Mouse (Mus musculus): Measurements from ENCODE around the gene Fam19a2. TPM values are rescaled to one million over a fixed set of nuclear protein-coding genes. Genes with fewer than 3 reads are reported as not detected.

Fam19a2 gene
- total and polyA plus RNA-seq, 2 experiments from 2014 or later: 70.8 to 146 TPM

DNA sequence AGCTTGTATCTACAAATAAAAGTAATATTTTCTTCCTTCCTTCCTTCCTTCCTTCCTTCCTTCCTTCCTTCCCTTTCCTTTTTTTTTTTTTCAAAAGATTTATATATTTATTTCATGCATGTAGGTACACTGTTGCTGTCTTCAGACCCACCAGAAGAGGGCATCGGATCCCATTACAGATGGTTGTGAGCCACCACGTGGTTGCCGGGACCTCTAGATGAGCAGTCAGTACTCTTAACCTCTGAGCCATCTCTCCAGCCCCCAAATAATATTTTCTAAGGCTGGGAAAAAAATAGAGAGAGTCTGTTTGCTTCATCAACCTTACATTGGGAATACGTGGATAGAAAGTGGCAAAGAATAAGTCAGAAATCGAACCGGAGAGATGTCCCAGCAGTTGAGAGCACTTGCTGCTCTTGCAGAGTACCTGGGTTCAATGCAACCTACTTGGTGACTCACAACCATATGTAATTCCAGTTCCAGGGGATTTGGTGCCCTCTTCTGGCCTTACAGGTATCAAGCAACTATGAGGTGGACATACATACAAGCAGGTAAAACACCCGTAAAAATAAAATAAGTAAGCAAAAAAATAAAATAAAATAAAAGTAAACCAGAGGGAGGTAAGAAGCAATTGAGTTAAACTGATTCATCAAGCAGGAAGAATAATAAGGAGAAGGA lies 8.0 kb upstream of the Fam19a2 start:
- H3K9me3 ChIP-seq (ENCODE audit: low read length): no peaks in the 10 kb centered on the region
- ATAC-seq (ENCODE audit: low FRiP score) (no peak), DNase-seq (ENCODE audit: low spot score) (no peak)
- no peak overlapping the region for H3K4me2 ChIP-seq (ENCODE audit: low read depth, low read length, poor library complexity, severe bottlenecking)
- H3K4me1 ChIP-seq (ENCODE audit: insufficient read depth, low read length): no peaks in the 10 kb centered on the region
- no peak overlapping the region for H3K4me3 ChIP-seq (ENCODE audit: low read depth, low read length)
- no peak overlapping the region for H3K27ac ChIP-seq (ENCODE audit: low read depth, low read length)
- no peaks in the 10 kb centered on the region for H3K36me3 ChIP-seq (ENCODE audit: insufficient read depth, low read length)
- H3K27me3 ChIP-seq (ENCODE audit: insufficient read depth, low read length): no peaks in the 10 kb centered on the region
- TF ChIP-seq CTCF (IDR thresholded peaks at IDR 0.05): no peak
- no peak overlapping the region for H3K9ac ChIP-seq (replicated peaks; ENCODE audit: low read length, poor library complexity, severe bottlenecking)
- 82% methylated on average over 7 of the region's 7 CpGs for WGBS

GRCm38 (mm10) chr10:123264461-123265191 lies 830 bp downstream of the Fam19a2 start:
- ATAC-seq (ENCODE audit: low FRiP score) (peak; percentile 59), DNase-seq (ENCODE audit: low spot score) (peak; percentile 67)
- TF ChIP-seq CTCF (IDR thresholded peaks at IDR 0.05): no peak
- Histone ChIP-seq H3K36me3 (ENCODE audit: insufficient read depth, low read length) (no peaks in the 10 kb centered on the region), H3K27me3 (ENCODE audit: insufficient read depth, low read length) (no peaks in the 10 kb centered on the region), H3K27ac (ENCODE audit: low read depth, low read length) (peak overlapping the region; percentile 69), H3K9ac (replicated peaks; ENCODE audit: low read length, poor library complexity, severe bottlenecking) (peak overlapping the region; percentile 59), H3K4me2 (ENCODE audit: low read depth, low read length, poor library complexity, severe bottlenecking) (peak overlapping the region; percentile 72), H3K9me3 (ENCODE audit: low read length) (no peaks in the 10 kb centered on the region), H3K4me1 (ENCODE audit: insufficient read depth, low read length) (no peaks in the 10 kb centered on the region; the same call in 1 of the 2 replicates), H3K4me3 (ENCODE audit: low read depth, low read length) (peak overlapping the region; percentile 72)
- under 1% methylated on average over 84 of the region's 84 CpGs for WGBS

DNA sequence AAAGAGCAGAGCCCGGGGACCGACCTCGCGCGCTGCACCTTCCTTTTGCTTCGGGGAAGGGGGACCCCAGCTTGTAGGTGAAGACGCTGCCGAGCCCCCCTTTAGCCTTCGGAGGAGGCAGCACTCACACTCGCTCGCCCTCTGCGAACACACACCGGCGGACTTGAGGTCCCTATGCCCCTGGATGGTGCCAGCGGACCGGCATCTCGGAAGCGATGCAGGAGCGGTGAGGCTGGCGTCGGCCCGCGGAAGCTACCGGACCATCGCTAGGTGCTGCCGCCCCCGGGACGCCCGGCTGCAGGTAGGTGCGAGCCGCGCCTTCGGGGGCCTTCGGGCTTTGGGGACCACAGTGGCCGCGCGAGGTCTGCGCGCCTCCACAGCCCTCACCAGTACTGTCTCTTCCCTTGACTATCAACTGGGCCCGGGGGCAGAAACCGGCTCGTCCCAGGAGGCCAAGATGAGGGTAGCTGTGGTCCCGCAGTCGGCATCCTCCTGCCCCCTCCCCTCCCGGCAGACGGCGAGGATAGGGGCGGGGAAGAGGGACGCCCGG lies 1.5 kb downstream of the Fam19a2 start:
- 1% methylated on average over 43 of the region's 50 CpGs for WGBS
- Histone ChIP-seq H3K9me3 (ENCODE audit: low read length) (no peaks in the 10 kb centered on the region), H3K27me3 (ENCODE audit: insufficient read depth, low read length) (no peaks in the 10 kb centered on the region), H3K36me3 (ENCODE audit: insufficient read depth, low read length) (no peaks in the 10 kb centered on the region), H3K27ac (ENCODE audit: low read depth, low read length) (peak overlapping the region; percentile 69), H3K4me2 (ENCODE audit: low read depth, low read length, poor library complexity, severe bottlenecking) (peak overlapping the region; percentile 72), H3K9ac (replicated peaks; ENCODE audit: low read length, poor library complexity, severe bottlenecking) (peak overlapping the region; percentile 59), H3K4me3 (ENCODE audit: low read depth, low read length) (peak overlapping the region; percentile 72), H3K4me1 (ENCODE audit: insufficient read depth, low read length) (no peaks in the 10 kb centered on the region; the same call in 1 of the 2 replicates)
- peak; percentile 9 for DNase-seq (ENCODE audit: low spot score)
- TF ChIP-seq CTCF (IDR thresholded peaks at IDR 0.05): no peak
- peak; percentile 52 for ATAC-seq (ENCODE audit: low FRiP score)

- H3K27me3 ChIP-seq (ENCODE audit: insufficient read depth, low read length): no peaks in the 10 kb centered on the region
- DNase-seq (ENCODE audit: low spot score): no peak
- ATAC-seq (ENCODE audit: low FRiP score): no peak
These were observed 4.8 kb downstream of the Fam19a2 start for GRCm38 (mm10) chr10:123268568-123268967.

DNA sequence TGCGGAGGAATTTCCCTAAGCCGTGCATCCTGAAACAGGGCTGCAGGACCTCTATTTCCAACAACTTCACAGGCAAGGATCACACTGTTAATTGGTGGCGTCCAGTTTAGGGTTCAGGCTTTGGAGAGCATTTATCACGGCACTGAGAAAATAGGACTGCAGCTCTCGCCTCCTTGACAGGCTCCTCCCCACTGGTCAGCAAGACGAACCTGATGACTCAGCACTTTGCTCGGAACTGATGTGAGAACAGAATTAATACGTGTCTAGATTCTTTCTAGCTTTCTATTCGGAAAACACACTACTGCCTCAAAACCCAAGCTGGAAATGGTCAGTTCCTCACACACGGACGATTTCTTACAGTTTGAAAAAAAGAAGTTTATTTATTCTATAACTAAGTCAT lies 10.8 kb downstream of the Fam19a2 start:
- Histone ChIP-seq H3K36me3 (ENCODE audit: insufficient read depth, low read length) (no peaks in the 10 kb centered on the region), H3K9me3 (ENCODE audit: low read length) (no peaks in the 10 kb centered on the region), H3K27me3 (ENCODE audit: insufficient read depth, low read length) (no peaks in the 10 kb centered on the region), H3K9ac (replicated peaks; ENCODE audit: low read length, poor library complexity, severe bottlenecking) (no peak overlapping the region), H3K27ac (ENCODE audit: low read depth, low read length) (no peak overlapping the region), H3K4me1 (ENCODE audit: insufficient read depth, low read length) (no peaks in the 10 kb centered on the region), H3K4me3 (ENCODE audit: low read depth, low read length) (no peak overlapping the region), H3K4me2 (ENCODE audit: low read depth, low read length, poor library complexity, severe bottlenecking) (no peak overlapping the region)
- no peak for TF ChIP-seq CTCF (IDR thresholded peaks at IDR 0.05)
- DNase-seq (ENCODE audit: low spot score) (no peak), ATAC-seq (ENCODE audit: low FRiP score) (no peak)
- 68% methylated on average over 11 of the region's 11 CpGs for WGBS

More at GRCm38 (mm10) chr10:123268568-123268967, 4.8 kb downstream of the Fam19a2 start:
- H3K9me3 ChIP-seq (ENCODE audit: low read length): no peaks in the 10 kb centered on the region
- 65% methylated on average over 10 of the region's 10 CpGs for WGBS
- H3K27ac ChIP-seq (ENCODE audit: low read depth, low read length): no peak overlapping the region
- no peak for TF ChIP-seq CTCF (IDR thresholded peaks at IDR 0.05)
- H3K9ac ChIP-seq (replicated peaks; ENCODE audit: low read length, poor library complexity, severe bottlenecking): 0 out of 2 replicates have a peak overlapping the region, but pooled peaks have one; percentile 8
- H3K4me3 ChIP-seq (ENCODE audit: low read depth, low read length): peak overlapping the region; percentile 72
- H3K4me1 ChIP-seq (ENCODE audit: insufficient read depth, low read length): no peaks in the 10 kb centered on the region; the same call in 1 of the 2 replicates
- H3K36me3 ChIP-seq (ENCODE audit: insufficient read depth, low read length): no peaks in the 10 kb centered on the region
- peak overlapping the region; percentile 72 for H3K4me2 ChIP-seq (ENCODE audit: low read depth, low read length, poor library complexity, severe bottlenecking)

DNA sequence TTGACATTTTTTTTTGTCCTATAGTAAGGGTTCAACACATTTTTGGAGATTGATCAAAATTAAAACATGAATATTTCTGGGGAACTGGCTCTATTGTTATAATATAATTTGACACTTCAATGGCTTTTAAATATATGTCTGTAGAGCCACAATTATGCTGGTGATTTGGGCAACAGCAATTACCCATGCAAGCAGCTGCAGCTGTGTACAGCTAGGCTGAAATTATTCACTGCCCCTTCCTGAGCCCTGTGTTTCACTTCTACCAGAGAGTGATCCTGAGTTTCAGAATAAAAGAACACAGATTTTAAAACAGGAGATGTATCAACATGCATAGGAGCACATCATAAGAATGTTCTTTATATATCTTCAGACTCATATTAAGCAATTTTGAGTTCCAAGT lies 43.5 kb downstream of the Fam19a2 start:
- no peak for DNase-seq (ENCODE audit: low spot score)

More for the DNA sequence above, 43.5 kb downstream of the Fam19a2 start:
- no peaks in the 10 kb centered on the region for H3K9me3 ChIP-seq (ENCODE audit: low read length)
- H3K9ac ChIP-seq (replicated peaks; ENCODE audit: low read length, poor library complexity, severe bottlenecking): no peak overlapping the region
- H3K4me2 ChIP-seq (ENCODE audit: low read depth, low read length, poor library complexity, severe bottlenecking): no peak overlapping the region
- no peaks in the 10 kb centered on the region for H3K36me3 ChIP-seq (ENCODE audit: insufficient read depth, low read length)
- H3K27ac ChIP-seq (ENCODE audit: low read depth, low read length): no peak overlapping the region
- no peaks in the 10 kb centered on the region for H3K27me3 ChIP-seq (ENCODE audit: insufficient read depth, low read length)
- no peaks in the 10 kb centered on the region for H3K4me1 ChIP-seq (ENCODE audit: insufficient read depth, low read length)
- no peak for TF ChIP-seq CTCF (IDR thresholded peaks at IDR 0.05)
- H3K4me3 ChIP-seq (ENCODE audit: low read depth, low read length): no peak overlapping the region
- ATAC-seq (ENCODE audit: low FRiP score): no peak

All from midbrain, postnatal 0 days (tissue).